Mouse (Mus musculus): ENCODE measurements around the gene Kcne3.
A peak's percentile ranks its signal among the peaks of the same experiment; 100 is the strongest.

Gene Kcne3

GRCm38 (mm10) chr7:100148586-100148985 is 27.7 kb upstream of the Kcne3 start:
- Histone ChIP-seq H3K27me3 (ENCODE audit: insufficient read depth, low read length) (peaks cover 2% of the 10 kb centered on the region), H3K9me3 (ENCODE audit: low read length) (peaks cover 15% of the 10 kb centered on the region), H3K36me3 (ENCODE audit: insufficient read depth, low read length) (no peaks in the 10 kb centered on the region), H3K4me1 (replicated peaks; ENCODE audit: low read depth, low read length) (peaks cover 5% of the 10 kb centered on the region; the same call in 1 of the 2 replicates), H3K4me3 (replicated peaks; ENCODE audit: low read length) (no peak overlapping the region)
- no peak for TF ChIP-seq POU5F1 (IDR thresholded peaks at IDR 0.05; ENCODE audit: borderline replicate concordance, low read length)
- TF ChIP-seq NANOG (IDR thresholded peaks at IDR 0.05; ENCODE audit: borderline replicate concordance, low read length), result no peak
- TF ChIP-seq CTCF (conservative IDR thresholded peaks at IDR 0.05; ENCODE audit: low read length), result no peak

GRCm38 (mm10) chr7:100150086-100150485 is 26.2 kb upstream of the Kcne3 start:
- TF ChIP-seq CTCF (conservative IDR thresholded peaks at IDR 0.05; ENCODE audit: low read length) (no peak), NANOG (IDR thresholded peaks at IDR 0.05; ENCODE audit: borderline replicate concordance, low read length) (no peak), POU5F1 (IDR thresholded peaks at IDR 0.05; ENCODE audit: borderline replicate concordance, low read length) (no peak)

GRCm38 (mm10) chr7:100150626-100151025 is 25.7 kb upstream of the Kcne3 start:
- no peaks in the 10 kb centered on the region for H3K36me3 ChIP-seq (ENCODE audit: insufficient read depth, low read length)
- H3K27me3 ChIP-seq (ENCODE audit: insufficient read depth, low read length), result peaks cover 2% of the 10 kb centered on the region
- no peak overlapping the region for H3K4me3 ChIP-seq (replicated peaks; ENCODE audit: low read length)
- peaks cover 5% of the 10 kb centered on the region; the same call in 1 of the 2 replicates for H3K4me1 ChIP-seq (replicated peaks; ENCODE audit: low read depth, low read length)
- TF ChIP-seq POU5F1 (IDR thresholded peaks at IDR 0.05; ENCODE audit: borderline replicate concordance, low read length) (no peak), CTCF (conservative IDR thresholded peaks at IDR 0.05; ENCODE audit: low read length) (no peak), NANOG (IDR thresholded peaks at IDR 0.05; ENCODE audit: borderline replicate concordance, low read length) (no peak)
- H3K9me3 ChIP-seq (ENCODE audit: low read length), result no peaks in the 10 kb centered on the region

More at GRCm38 (mm10) chr7:100150086-100150485, 26.2 kb upstream of the Kcne3 start:
- H3K9me3 ChIP-seq (ENCODE audit: low read length), result peaks cover 5% of the 10 kb centered on the region
- H3K36me3 ChIP-seq (ENCODE audit: insufficient read depth, low read length), result no peaks in the 10 kb centered on the region
- H3K4me3 ChIP-seq (replicated peaks; ENCODE audit: low read length), result no peak overlapping the region
- H3K4me1 ChIP-seq (replicated peaks; ENCODE audit: low read depth, low read length), result peaks cover 5% of the 10 kb centered on the region; the same call in 1 of the 2 replicates
- peaks cover 2% of the 10 kb centered on the region for H3K27me3 ChIP-seq (ENCODE audit: insufficient read depth, low read length)

- no peak for TF ChIP-seq POU5F1 (IDR thresholded peaks at IDR 0.05; ENCODE audit: borderline replicate concordance, low read length)
- TF ChIP-seq CTCF (conservative IDR thresholded peaks at IDR 0.05; ENCODE audit: low read length), result no peak
- TF ChIP-seq NANOG (IDR thresholded peaks at IDR 0.05; ENCODE audit: borderline replicate concordance, low read length), result no peak
- H3K4me3 ChIP-seq (replicated peaks; ENCODE audit: low read length), result no peak overlapping the region
- H3K9me3 ChIP-seq (ENCODE audit: low read length), result no peaks in the 10 kb centered on the region
- H3K27me3 ChIP-seq (ENCODE audit: insufficient read depth, low read length), result peaks cover 6% of the 10 kb centered on the region; the same call in 1 of the 2 replicates
- peaks cover 12% of the 10 kb centered on the region for H3K4me1 ChIP-seq (replicated peaks; ENCODE audit: low read depth, low read length)
- 0 out of 2 replicates have a peak, but pooled peaks cover 6% of the 10 kb centered on the region for H3K36me3 ChIP-seq (ENCODE audit: insufficient read depth, low read length)
Measured at GRCm38 (mm10) chr7:100157669-100158068, 18.6 kb upstream of the Kcne3 start.

GRCm38 (mm10) chr7:100159105-100159841 is 17.0 kb upstream of the Kcne3 start, which contains the start of gene Lipt2:
Lipt2 (plus strand) TSS chr7:100159277.
- peaks cover 12% of the 10 kb centered on the region for H3K4me1 ChIP-seq (replicated peaks; ENCODE audit: low read depth, low read length)
- peak within 1 kb of the TSS; percentile 97 for H3K4me3 ChIP-seq (replicated peaks; ENCODE audit: low read length)
- 0 out of 2 replicates have a peak, but pooled peaks cover 6% of the 10 kb centered on the region for H3K36me3 ChIP-seq (ENCODE audit: insufficient read depth, low read length)
- H3K9me3 ChIP-seq (ENCODE audit: low read length), result no peaks in the 10 kb centered on the region
- TF ChIP-seq NANOG (IDR thresholded peaks at IDR 0.05; ENCODE audit: borderline replicate concordance, low read length) (no peak), CTCF (conservative IDR thresholded peaks at IDR 0.05; ENCODE audit: low read length) (no peak), POU5F1 (IDR thresholded peaks at IDR 0.05; ENCODE audit: borderline replicate concordance, low read length) (no peak)
- H3K27me3 ChIP-seq (ENCODE audit: insufficient read depth, low read length), result peaks cover 6% of the 10 kb centered on the region; the same call in 1 of the 2 replicates

GRCm38 (mm10) chr7:100160006-100160405 is 16.3 kb upstream of the Kcne3 start:
- Histone ChIP-seq H3K9me3 (ENCODE audit: low read length) (no peaks in the 10 kb centered on the region), H3K27me3 (ENCODE audit: insufficient read depth, low read length) (peaks cover 6% of the 10 kb centered on the region; the same call in 1 of the 2 replicates), H3K36me3 (ENCODE audit: insufficient read depth, low read length) (0 out of 2 replicates have a peak, but pooled peaks cover 6% of the 10 kb centered on the region), H3K4me1 (replicated peaks; ENCODE audit: low read depth, low read length) (peaks cover 12% of the 10 kb centered on the region), H3K4me3 (replicated peaks; ENCODE audit: low read length) (peak overlapping the region; percentile 97)
- no peak for TF ChIP-seq POU5F1 (IDR thresholded peaks at IDR 0.05; ENCODE audit: borderline replicate concordance, low read length)
- no peak for TF ChIP-seq NANOG (IDR thresholded peaks at IDR 0.05; ENCODE audit: borderline replicate concordance, low read length)
- TF ChIP-seq CTCF (conservative IDR thresholded peaks at IDR 0.05; ENCODE audit: low read length), result no peak

- Histone ChIP-seq H3K4me3 (replicated peaks; ENCODE audit: low read length) (no peak overlapping the region), H3K27me3 (ENCODE audit: insufficient read depth, low read length) (no peaks in the 10 kb centered on the region), H3K9me3 (ENCODE audit: low read length) (no peaks in the 10 kb centered on the region), H3K36me3 (ENCODE audit: insufficient read depth, low read length) (0 out of 2 replicates have a peak, but pooled peaks cover 6% of the 10 kb centered on the region), H3K4me1 (replicated peaks; ENCODE audit: low read depth, low read length) (peaks cover 12% of the 10 kb centered on the region)
- TF ChIP-seq CTCF (conservative IDR thresholded peaks at IDR 0.05; ENCODE audit: low read length), result no peak
- no peak for TF ChIP-seq POU5F1 (IDR thresholded peaks at IDR 0.05; ENCODE audit: borderline replicate concordance, low read length)
- no peak for TF ChIP-seq NANOG (IDR thresholded peaks at IDR 0.05; ENCODE audit: borderline replicate concordance, low read length)
Measured at GRCm38 (mm10) chr7:100163506-100163905, 12.8 kb upstream of the Kcne3 start.

GRCm38 (mm10) chr7:100168654-100169053 is 7.6 kb upstream of the Kcne3 start:
- H3K4me1 ChIP-seq (replicated peaks; ENCODE audit: low read depth, low read length), result no peaks in the 10 kb centered on the region
- no peaks in the 10 kb centered on the region for H3K36me3 ChIP-seq (ENCODE audit: insufficient read depth, low read length)
- 0 out of 2 replicates have a peak, but pooled peaks cover 5% of the 10 kb centered on the region for H3K27me3 ChIP-seq (ENCODE audit: insufficient read depth, low read length)
- H3K9me3 ChIP-seq (ENCODE audit: low read length), result no peaks in the 10 kb centered on the region
- TF ChIP-seq POU5F1 (IDR thresholded peaks at IDR 0.05; ENCODE audit: borderline replicate concordance, low read length) (no peak), NANOG (IDR thresholded peaks at IDR 0.05; ENCODE audit: borderline replicate concordance, low read length) (no peak)
- H3K4me3 ChIP-seq (replicated peaks; ENCODE audit: low read length), result no peak overlapping the region

Data from E14TG2a.4 (cell line).